Mouse (Mus musculus): Measurements from ENCODE around the gene Wbp2nl. TPM values are rescaled to one million over a fixed set of nuclear protein-coding genes. Genes with fewer than 3 reads are reported as not detected.

Gene Wbp2nl
- polyA plus RNA-seq, 1 experiment from 2014 or later: 0.12 TPM

DNA sequence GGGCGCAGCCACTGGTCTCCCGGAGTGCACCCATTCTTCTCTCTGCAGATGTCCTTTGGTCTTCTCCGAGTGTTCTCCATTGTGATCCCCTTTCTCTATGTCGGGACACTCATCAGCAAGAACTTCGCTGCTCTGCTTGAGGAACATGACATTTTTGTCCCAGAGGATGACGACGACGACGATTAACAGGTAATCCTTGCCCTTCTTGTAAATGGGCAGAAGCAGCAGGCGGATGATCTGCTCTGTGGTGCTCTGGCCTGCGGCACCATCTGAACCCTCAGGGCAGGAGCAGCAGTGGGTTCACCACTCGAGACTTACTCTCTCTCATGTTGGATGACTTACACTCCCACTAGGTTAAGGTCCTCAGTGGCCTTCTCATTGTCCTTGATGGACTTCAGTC is 49.1 kb downstream of the Wbp2nl start:
- H3K27me3 ChIP-seq (ENCODE audit: control insufficient read depth, insufficient read depth, low read length): no peaks in the 10 kb centered on the region
- WGBS: 94% methylated on average over 12 of the region's 12 CpGs
- H3K4me3 ChIP-seq (ENCODE audit: low read depth, low read length): no peak overlapping the region
- H3K4me1 ChIP-seq (replicated peaks; ENCODE audit: control insufficient read depth, insufficient read depth, low read length): no peaks in the 10 kb centered on the region; the same call in 1 of the 2 replicates
- DNase-seq (ENCODE audit: low spot score): no peak
- 0 out of 2 replicates have a peak, but pooled peaks cover 6% of the 10 kb centered on the region for H3K36me3 ChIP-seq (ENCODE audit: control insufficient read depth, insufficient read depth, low read length)
- no peak overlapping the region for H3K27ac ChIP-seq (ENCODE audit: low read depth, low read length)
- H3K9me3 ChIP-seq (ENCODE audit: control insufficient read depth, low read length): no peaks in the 10 kb centered on the region
- ATAC-seq (ENCODE audit: low FRiP score): no peak
- H3K4me2 ChIP-seq (replicated peaks; ENCODE audit: low read depth, low read length): no peak overlapping the region
- H3K9ac ChIP-seq (ENCODE audit: low read depth, low read length): no peak overlapping the region

DNA sequence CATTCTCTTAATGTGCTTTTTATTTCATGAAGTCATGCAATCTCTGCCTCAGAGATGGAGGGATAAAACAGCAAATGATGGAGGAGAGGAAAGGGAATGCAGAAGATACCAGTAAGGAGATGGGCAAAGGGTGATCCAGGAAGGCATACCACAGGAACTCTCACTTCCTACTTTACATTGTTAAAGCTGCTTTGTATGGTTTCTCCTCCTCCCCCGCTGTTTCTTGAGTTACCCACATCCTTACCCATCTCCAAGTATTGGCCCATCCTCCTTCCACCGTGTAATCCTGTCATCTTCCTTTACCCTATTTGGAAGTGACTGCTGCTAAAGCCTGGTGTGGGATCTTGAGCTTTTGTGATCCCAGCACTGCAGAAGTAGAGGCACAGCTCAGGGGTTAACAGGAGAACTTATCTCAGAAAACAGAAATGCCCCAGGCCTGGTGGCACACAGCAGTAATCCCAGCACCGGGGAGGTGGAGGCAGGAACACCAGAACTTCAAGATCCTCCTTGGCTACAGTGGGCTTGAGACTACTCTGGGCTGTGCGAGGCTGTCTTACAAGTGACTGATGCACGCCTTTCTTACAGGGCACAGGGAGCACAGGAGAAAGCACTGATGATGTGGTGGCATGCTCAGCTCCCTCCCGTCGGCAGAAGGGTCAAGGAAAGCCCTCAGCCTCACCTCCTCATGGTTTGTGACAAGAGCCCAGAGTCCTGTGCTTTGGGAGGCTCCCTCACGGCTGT is 49.7 kb downstream of the Wbp2nl start:
- 90% methylated on average over 8 of the region's 8 CpGs for WGBS
- Histone ChIP-seq H3K36me3 (ENCODE audit: control insufficient read depth, insufficient read depth, low read length) (0 out of 2 replicates have a peak, but pooled peaks cover 6% of the 10 kb centered on the region), H3K27ac (ENCODE audit: low read depth, low read length) (no peak overlapping the region), H3K9ac (ENCODE audit: low read depth, low read length) (no peak overlapping the region), H3K9me3 (ENCODE audit: control insufficient read depth, low read length) (no peaks in the 10 kb centered on the region), H3K4me2 (replicated peaks; ENCODE audit: low read depth, low read length) (no peak overlapping the region), H3K4me3 (ENCODE audit: low read depth, low read length) (no peak overlapping the region), H3K27me3 (ENCODE audit: control insufficient read depth, insufficient read depth, low read length) (no peaks in the 10 kb centered on the region), H3K4me1 (replicated peaks; ENCODE audit: control insufficient read depth, insufficient read depth, low read length) (no peaks in the 10 kb centered on the region; the same call in 1 of the 2 replicates)
- ATAC-seq (ENCODE audit: low FRiP score) (no peak), DNase-seq (ENCODE audit: low spot score) (no peak)

DNA sequence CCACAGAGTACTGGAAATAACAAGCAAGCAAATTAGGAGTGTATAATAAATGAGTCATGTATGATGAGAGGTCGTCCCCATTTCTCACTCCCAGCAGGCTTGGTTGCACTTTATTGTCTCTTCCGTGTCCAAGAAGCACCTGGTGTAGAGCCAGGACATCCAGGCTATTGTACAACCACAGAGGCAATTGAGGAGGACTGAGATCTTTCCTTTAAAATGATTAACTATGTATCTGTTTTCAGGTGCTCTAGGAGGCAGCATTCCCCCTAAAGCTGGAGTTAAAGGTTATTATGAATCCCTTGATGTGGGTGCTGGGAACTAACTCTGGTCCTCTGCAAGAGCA is 50.2 kb downstream of the Wbp2nl start:
- no peaks in the 10 kb centered on the region for H3K27me3 ChIP-seq (ENCODE audit: control insufficient read depth, insufficient read depth, low read length)
- H3K4me3 ChIP-seq (ENCODE audit: low read depth, low read length): no peak overlapping the region
- ATAC-seq (ENCODE audit: low FRiP score) (no peak), DNase-seq (ENCODE audit: low spot score) (no peak)
- no peak overlapping the region for H3K4me2 ChIP-seq (replicated peaks; ENCODE audit: low read depth, low read length)
- H3K9ac ChIP-seq (ENCODE audit: low read depth, low read length): no peak overlapping the region
- no peaks in the 10 kb centered on the region for H3K9me3 ChIP-seq (ENCODE audit: control insufficient read depth, low read length)
- H3K36me3 ChIP-seq (ENCODE audit: control insufficient read depth, insufficient read depth, low read length): 0 out of 2 replicates have a peak, but pooled peaks cover 6% of the 10 kb centered on the region
- no peak overlapping the region for H3K27ac ChIP-seq (ENCODE audit: low read depth, low read length)
- 90% methylated on average over 2 of the region's 2 CpGs for WGBS
- no peaks in the 10 kb centered on the region; the same call in 1 of the 2 replicates for H3K4me1 ChIP-seq (replicated peaks; ENCODE audit: control insufficient read depth, insufficient read depth, low read length)

DNA sequence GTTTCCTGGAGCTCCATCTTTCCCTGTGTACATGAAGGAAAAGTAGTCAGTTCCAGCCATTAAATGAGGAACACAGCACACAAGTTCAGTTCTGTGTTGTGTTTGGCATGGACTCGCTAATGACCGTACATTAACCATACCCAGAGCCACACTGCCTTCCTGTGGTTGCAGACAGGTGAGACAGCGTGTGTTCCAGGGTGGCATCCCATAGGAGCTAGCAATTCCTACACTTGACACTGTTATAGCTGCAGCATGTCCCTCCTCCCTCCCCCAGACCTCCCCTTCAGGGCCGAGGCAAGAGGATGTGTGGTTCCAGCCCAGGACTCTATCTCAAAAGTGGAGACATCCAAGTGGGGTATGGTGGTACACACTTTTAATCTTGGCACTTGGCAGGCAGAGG is 51.6 kb downstream of the Wbp2nl start:
- ATAC-seq (ENCODE audit: low FRiP score) (no peak), DNase-seq (ENCODE audit: low spot score) (no peak)
- 92% methylated on average over 4 of the region's 4 CpGs for WGBS
- H3K4me1 ChIP-seq (replicated peaks; ENCODE audit: control insufficient read depth, insufficient read depth, low read length): no peaks in the 10 kb centered on the region; the same call in 1 of the 2 replicates
- no peaks in the 10 kb centered on the region for H3K9me3 ChIP-seq (ENCODE audit: control insufficient read depth, low read length)
- H3K4me2 ChIP-seq (replicated peaks; ENCODE audit: low read depth, low read length): no peak overlapping the region
- H3K9ac ChIP-seq (ENCODE audit: low read depth, low read length): no peak overlapping the region
- no peak overlapping the region for H3K4me3 ChIP-seq (ENCODE audit: low read depth, low read length)
- H3K36me3 ChIP-seq (ENCODE audit: control insufficient read depth, insufficient read depth, low read length): 0 out of 2 replicates have a peak, but pooled peaks cover 6% of the 10 kb centered on the region
- H3K27ac ChIP-seq (ENCODE audit: low read depth, low read length): no peak overlapping the region
- H3K27me3 ChIP-seq (ENCODE audit: control insufficient read depth, insufficient read depth, low read length): no peaks in the 10 kb centered on the region

DNA sequence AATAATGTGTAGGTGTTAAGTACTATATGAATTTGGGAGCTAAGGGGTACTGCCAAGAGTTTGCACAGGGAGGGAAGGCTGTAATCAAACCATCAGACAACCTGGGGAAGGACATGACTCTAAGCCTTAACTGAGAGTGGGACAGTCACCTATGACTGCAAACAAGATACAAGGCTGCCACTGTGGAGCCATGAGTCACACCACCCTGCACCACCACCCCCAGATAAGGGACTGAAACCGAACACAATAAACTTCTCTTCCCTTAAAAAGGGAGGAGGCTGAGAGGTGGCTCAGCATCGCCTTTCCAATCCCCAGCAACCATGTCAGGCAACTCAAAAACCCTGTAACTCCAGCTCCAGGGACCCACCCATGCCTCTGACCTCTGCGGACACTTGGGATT is 52.7 kb downstream of the Wbp2nl start:
- Histone ChIP-seq H3K36me3 (ENCODE audit: control insufficient read depth, insufficient read depth, low read length) (0 out of 2 replicates have a peak, but pooled peaks cover 6% of the 10 kb centered on the region), H3K4me3 (ENCODE audit: low read depth, low read length) (no peak overlapping the region), H3K9me3 (ENCODE audit: control insufficient read depth, low read length) (no peaks in the 10 kb centered on the region), H3K27ac (ENCODE audit: low read depth, low read length) (no peak overlapping the region), H3K9ac (ENCODE audit: low read depth, low read length) (no peak overlapping the region), H3K4me1 (replicated peaks; ENCODE audit: control insufficient read depth, insufficient read depth, low read length) (no peaks in the 10 kb centered on the region; the same call in 1 of the 2 replicates), H3K4me2 (replicated peaks; ENCODE audit: low read depth, low read length) (no peak overlapping the region), H3K27me3 (ENCODE audit: control insufficient read depth, insufficient read depth, low read length) (no peaks in the 10 kb centered on the region)
- WGBS: 96% methylated on average over 3 of the region's 3 CpGs
- DNase-seq (ENCODE audit: low spot score) (no peak), ATAC-seq (ENCODE audit: low FRiP score) (no peak)

DNA sequence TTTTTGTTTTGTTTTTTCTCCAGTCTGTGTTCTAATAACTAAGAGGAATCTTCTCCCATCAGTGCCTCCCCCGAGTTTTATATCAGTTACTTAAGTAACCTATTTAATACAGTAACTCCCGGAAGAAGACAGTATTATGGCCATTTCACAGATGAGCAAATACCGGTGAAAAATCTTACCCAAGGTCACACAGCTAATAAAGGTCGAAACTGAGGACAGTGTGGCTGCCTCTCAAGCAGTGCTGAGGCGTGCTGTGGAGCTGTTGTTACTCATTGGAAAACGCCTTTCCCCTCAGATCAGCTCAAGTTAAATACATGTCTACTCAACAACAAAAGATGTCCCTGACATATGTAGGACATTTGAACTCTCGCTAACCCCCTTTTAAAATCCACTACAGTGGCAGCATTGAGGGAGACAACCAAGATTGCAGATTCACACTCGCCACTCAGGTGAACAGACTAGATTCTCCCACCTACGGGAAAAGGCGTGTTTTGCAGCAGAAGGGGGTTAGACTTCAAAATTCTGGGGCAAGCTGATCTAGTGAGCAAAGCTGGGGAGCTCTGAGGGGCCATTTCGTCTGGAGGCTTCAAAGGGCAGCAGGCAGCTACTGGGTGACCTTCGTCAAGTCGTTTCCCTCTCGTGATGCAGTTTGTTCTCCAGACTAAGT is 54.5 kb downstream of the Wbp2nl start:
- H3K27ac ChIP-seq (ENCODE audit: low read depth, low read length): no peak overlapping the region

DNA sequence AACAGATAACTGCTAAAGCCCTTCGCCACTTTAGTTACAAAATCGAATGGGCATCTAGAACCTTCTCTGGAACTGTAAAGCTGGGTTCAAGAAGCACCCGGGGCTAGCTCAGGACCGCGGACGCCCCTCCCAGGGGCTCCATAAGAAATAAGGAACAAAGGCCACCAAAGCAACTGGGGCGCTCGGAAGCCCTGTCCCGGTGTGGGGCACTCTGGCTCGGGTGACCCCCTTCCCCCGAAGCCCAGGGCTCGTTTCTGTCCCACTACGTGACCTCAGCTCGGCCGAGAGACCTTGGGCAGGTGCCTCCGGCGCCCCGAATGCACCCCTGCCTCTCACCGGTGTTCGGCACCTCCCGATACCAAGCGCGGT is 55.0 kb downstream of the Wbp2nl start:
- no peak for DNase-seq (ENCODE audit: low spot score)
- Histone ChIP-seq H3K4me1 (replicated peaks; ENCODE audit: control insufficient read depth, insufficient read depth, low read length) (no peaks in the 10 kb centered on the region), H3K9ac (ENCODE audit: low read depth, low read length) (peak overlapping the region; percentile 86), H3K27ac (ENCODE audit: low read depth, low read length) (peak overlapping the region; percentile 70), H3K36me3 (ENCODE audit: control insufficient read depth, insufficient read depth, low read length) (0 out of 2 replicates have a peak, but pooled peaks cover 3% of the 10 kb centered on the region), H3K4me3 (ENCODE audit: low read depth, low read length) (peak overlapping the region; percentile 78), H3K27me3 (ENCODE audit: control insufficient read depth, insufficient read depth, low read length) (no peaks in the 10 kb centered on the region), H3K9me3 (ENCODE audit: control insufficient read depth, low read length) (no peaks in the 10 kb centered on the region), H3K4me2 (replicated peaks; ENCODE audit: low read depth, low read length) (peak overlapping the region; percentile 48)
- WGBS: 0% methylated on average over 23 of the region's 23 CpGs
- peak; percentile 74 for ATAC-seq (ENCODE audit: low FRiP score)

More for the DNA sequence above, 54.5 kb downstream of the Wbp2nl start:
- Histone ChIP-seq H3K9me3 (ENCODE audit: control insufficient read depth, low read length) (no peaks in the 10 kb centered on the region), H3K27me3 (ENCODE audit: control insufficient read depth, insufficient read depth, low read length) (no peaks in the 10 kb centered on the region), H3K36me3 (ENCODE audit: control insufficient read depth, insufficient read depth, low read length) (0 out of 2 replicates have a peak, but pooled peaks cover 6% of the 10 kb centered on the region), H3K4me2 (replicated peaks; ENCODE audit: low read depth, low read length) (peak overlapping the region; percentile 48), H3K4me1 (replicated peaks; ENCODE audit: control insufficient read depth, insufficient read depth, low read length) (no peaks in the 10 kb centered on the region), H3K4me3 (ENCODE audit: low read depth, low read length) (peak overlapping the region; percentile 78), H3K9ac (ENCODE audit: low read depth, low read length) (peak overlapping the region; percentile 86)
- DNase-seq (ENCODE audit: low spot score) (peak; percentile 7), ATAC-seq (ENCODE audit: low FRiP score) (no peak)
- 36% methylated on average over 14 of the region's 14 CpGs for WGBS

DNA sequence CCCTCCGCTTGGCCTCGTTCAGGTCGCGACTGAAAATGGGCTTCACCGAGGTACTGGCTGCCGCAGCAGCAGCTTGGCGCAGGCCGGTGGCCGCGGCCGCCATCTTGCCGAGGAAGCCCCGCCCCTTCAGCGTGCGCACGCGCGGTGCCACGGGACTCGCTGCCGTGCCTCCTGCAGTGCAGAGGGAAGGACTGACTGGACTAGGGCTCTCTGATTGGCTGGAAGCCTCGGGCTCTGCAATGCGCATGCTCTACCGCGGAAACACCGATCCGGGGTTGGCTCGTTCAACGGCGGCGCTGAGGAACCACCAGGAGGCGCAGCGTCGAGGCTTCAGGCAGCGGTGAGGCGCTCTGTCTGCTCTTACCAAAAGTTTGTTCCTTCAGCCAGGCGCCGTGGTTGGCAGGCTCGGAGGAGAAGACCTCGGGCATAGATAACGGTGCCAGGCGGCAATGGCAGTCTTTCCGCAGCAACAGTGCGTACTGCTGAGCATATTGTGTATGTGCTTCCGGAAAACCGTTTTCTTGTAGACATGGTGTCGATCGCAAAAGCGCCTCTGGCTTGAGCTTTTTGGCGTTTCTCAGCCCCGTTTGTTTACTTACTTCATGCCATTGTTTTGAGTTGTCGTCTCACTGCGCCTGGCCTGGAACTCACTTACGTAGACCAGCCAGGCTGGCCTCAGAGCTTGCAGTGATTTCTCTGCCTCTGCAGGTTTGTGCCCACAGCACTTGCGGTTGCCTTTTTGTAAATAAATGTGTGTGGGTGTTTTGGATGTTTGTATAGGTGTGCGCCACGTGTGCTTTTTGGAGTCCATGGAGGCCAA is 55.6 kb downstream of the Wbp2nl start, which contains the start of gene Ndufa6:
Gene Ndufa6 (minus strand): TSS at position 197 of the 820 bp plus-strand sequence.
- 3% methylated on average over 57 of the region's 57 CpGs for WGBS
- Histone ChIP-seq H3K36me3 (ENCODE audit: control insufficient read depth, insufficient read depth, low read length) (no peaks in the 10 kb centered on the region), H3K27ac (ENCODE audit: low read depth, low read length) (peak within 1 kb of the TSS; percentile 70), H3K4me2 (replicated peaks; ENCODE audit: low read depth, low read length) (peak within 1 kb of the TSS; percentile 76), H3K4me3 (ENCODE audit: low read depth, low read length) (peak within 1 kb of the TSS; percentile 78), H3K4me1 (replicated peaks; ENCODE audit: control insufficient read depth, insufficient read depth, low read length) (no peaks in the 10 kb centered on the region), H3K27me3 (ENCODE audit: control insufficient read depth, insufficient read depth, low read length) (no peaks in the 10 kb centered on the region), H3K9ac (ENCODE audit: low read depth, low read length) (peak within 1 kb of the TSS; percentile 86), H3K9me3 (ENCODE audit: control insufficient read depth, low read length) (no peaks in the 10 kb centered on the region)
- DNase-seq (ENCODE audit: low spot score): peak; percentile 97
- peak; percentile 98 for ATAC-seq (ENCODE audit: low FRiP score)

Measured in hindbrain, embryonic 11.5 days (tissue).